16 mouse cellular contexts compared by ENCODE assay signal in the genomic region with DNA sequence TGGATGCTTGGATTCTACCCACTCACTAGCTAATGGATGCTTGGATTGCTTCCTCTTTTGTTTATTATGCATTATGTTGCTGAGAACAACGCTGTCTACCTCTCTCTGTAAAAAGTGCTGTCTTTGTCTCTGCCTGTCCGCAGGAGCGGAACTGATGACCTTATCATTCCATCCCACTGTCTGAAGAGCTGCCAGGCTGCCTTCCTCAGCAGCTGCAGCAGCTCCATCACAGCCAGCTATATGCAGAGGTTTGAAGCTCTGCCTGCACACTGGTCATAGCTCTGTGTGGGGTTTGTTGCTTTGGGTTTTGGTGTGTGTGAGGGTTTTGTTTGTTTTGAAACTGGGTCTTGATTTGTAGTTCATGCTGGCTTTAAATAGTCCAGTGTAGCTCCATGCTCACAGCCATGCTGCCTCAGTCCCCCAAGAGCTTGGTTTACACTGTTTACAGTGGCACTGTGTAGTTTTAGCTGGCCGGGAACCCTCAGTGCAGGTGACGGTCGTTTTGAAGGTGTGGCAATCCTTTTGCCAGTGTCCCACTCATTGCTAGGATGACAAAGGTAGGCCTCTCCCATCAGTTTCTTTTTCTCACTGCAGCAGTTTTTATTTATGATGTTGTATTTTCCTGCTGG. TPM values are rescaled to one million over a fixed set of nuclear protein-coding genes. Genes with fewer than 3 reads are reported as not detected.
DNase-seq lines count a peak whose midpoint lies in the region; ATAC-seq lines count a peak whose summit lies in the region.
"Had no signal": no experiment of that assay in that cellular context is flagged by ENCODE, and none has a peak within 500 bp of the region (broad histone marks: within the 10 kb centered on the region; RNA-seq: fewer than 3 reads in every experiment).

No protein-coding gene starts in this region.

- DNase-seq in kidney, postnatal 36 days = no peak
- DNase-seq in MEL-GATA-1-ER (ENCODE audit: extremely low read depth, low read depth) = peak; percentile 76
- peak; percentile 25 for DNase-seq in hindbrain, embryonic 14.5 days (ENCODE audit: low spot score)
- no peak for DNase-seq in adrenal gland, postnatal 4 days (ENCODE audit: low spot score in 2 of 2)
- DNase-seq in adrenal gland, postnatal 14 days = no peak
- no peak for DNase-seq in adrenal gland, postnatal 25 days
- DNase-seq: cerebellum, postnatal 10 days; kidney, postnatal 4 days had no signal

- H3K4me2 ChIP-seq in kidney, embryonic 14.5 days (replicated peaks; ENCODE audit: low read depth, low read length) = no peak overlapping the region
- H3K4me2 ChIP-seq in hindbrain, embryonic 14.5 days (replicated peaks) = no peak overlapping the region
- H3K4me2 ChIP-seq in midbrain, embryonic 15.5 days = no peak overlapping the region
- H3K4me2 ChIP-seq: embryonic facial prominence, embryonic 13.5 days had no signal

- no peaks in the 10 kb centered on the region for H3K36me3 ChIP-seq in kidney, embryonic 14.5 days (ENCODE audit: control insufficient read depth, insufficient read depth, low read length)
- H3K36me3 ChIP-seq in hindbrain, embryonic 14.5 days (replicated peaks; ENCODE audit: control insufficient read depth, insufficient read depth) = no peaks in the 10 kb centered on the region
- no peaks in the 10 kb centered on the region for H3K36me3 ChIP-seq in midbrain, embryonic 15.5 days (replicated peaks)
- H3K36me3 ChIP-seq: embryonic facial prominence, embryonic 13.5 days; heart, embryonic 10.5 days had no signal

- H3K9me3 ChIP-seq in kidney, embryonic 14.5 days (ENCODE audit: control insufficient read depth, low read length) = no peaks in the 10 kb centered on the region
- H3K9me3 ChIP-seq in hindbrain, embryonic 14.5 days (ENCODE audit: control insufficient read depth, low read length) = no peaks in the 10 kb centered on the region
- H3K9me3 ChIP-seq in midbrain, embryonic 15.5 days = no peaks in the 10 kb centered on the region
- H3K9me3 ChIP-seq: embryonic facial prominence, embryonic 13.5 days; heart, embryonic 10.5 days had no signal

- no peaks in the 10 kb centered on the region for H3K4me1 ChIP-seq in kidney, embryonic 14.5 days (ENCODE audit: control insufficient read depth, insufficient read depth, low read length)
- H3K4me1 ChIP-seq in hindbrain, embryonic 14.5 days (replicated peaks; ENCODE audit: control insufficient read depth, insufficient read depth, low read length) = peaks cover 7% of the 10 kb centered on the region; the same call in 1 of the 2 replicates
- 0 out of 2 replicates have a peak, but pooled peaks cover 6% of the 10 kb centered on the region for H3K4me1 ChIP-seq in midbrain, embryonic 15.5 days
- H3K4me1 ChIP-seq: embryonic facial prominence, embryonic 13.5 days; heart, embryonic 10.5 days had no signal

- H3K27me3 ChIP-seq in kidney, embryonic 14.5 days (ENCODE audit: control insufficient read depth, insufficient read depth, low read length) = no peaks in the 10 kb centered on the region
- H3K27me3 ChIP-seq in hindbrain, embryonic 14.5 days (ENCODE audit: control insufficient read depth, insufficient read depth, low read length) = no peaks in the 10 kb centered on the region
- H3K27me3 ChIP-seq in midbrain, embryonic 15.5 days (replicated peaks) = no peaks in the 10 kb centered on the region
- H3K27me3 ChIP-seq: embryonic facial prominence, embryonic 13.5 days; Patski had no signal

- WGBS in kidney, embryonic 14.5 days = 42% methylated on average over 6 of the region's 6 CpGs
- 37% methylated on average over 6 of the region's 6 CpGs for WGBS in hindbrain, embryonic 14.5 days
- WGBS in midbrain, embryonic 15.5 days = 30% methylated on average over 6 of the region's 6 CpGs

- no peak overlapping the region for H3K27ac ChIP-seq in kidney, embryonic 14.5 days (ENCODE audit: low read depth, low read length)
- H3K27ac ChIP-seq in hindbrain, embryonic 14.5 days = peak overlapping the region; percentile 77
- 0 out of 2 replicates have a peak overlapping the region, but pooled peaks have one; percentile 18 for H3K27ac ChIP-seq in midbrain, embryonic 15.5 days
- H3K27ac ChIP-seq: embryonic facial prominence, embryonic 13.5 days; heart, embryonic 10.5 days had no signal

- H3K9ac ChIP-seq in kidney, embryonic 14.5 days (ENCODE audit: low read depth, low read length) = no peak overlapping the region
- no peak overlapping the region for H3K9ac ChIP-seq in hindbrain, embryonic 14.5 days
- no peak overlapping the region for H3K9ac ChIP-seq in midbrain, embryonic 15.5 days
- H3K9ac ChIP-seq: embryonic facial prominence, embryonic 13.5 days had no signal

- ATAC-seq in kidney, embryonic 14.5 days (ENCODE audit: low FRiP score, low TSS enrichment) = peak; percentile 52; the same call in 1 of the 2 replicates
- peak; percentile 68 for ATAC-seq in hindbrain, embryonic 14.5 days (ENCODE audit: low FRiP score)
- peak; percentile 75 for ATAC-seq in midbrain, embryonic 15.5 days (replicated peaks)
- ATAC-seq: forebrain, embryonic 16.5 days; inflammation-experienced regulatory T-cells, adult 6 months; Patski had no signal

- no peak overlapping the region for H3K4me3 ChIP-seq in kidney, embryonic 14.5 days (ENCODE audit: low read length)
- H3K4me3 ChIP-seq in hindbrain, embryonic 14.5 days (replicated peaks; ENCODE audit: low read length) = no peak overlapping the region
- no peak overlapping the region for H3K4me3 ChIP-seq in midbrain, embryonic 15.5 days
- H3K4me3 ChIP-seq: embryonic facial prominence, embryonic 13.5 days; heart, embryonic 10.5 days had no signal

RNA-seq across cellular contexts. Expression of a gene that starts 10.9 kb away (rescaled TPM):
- polyA plus RNA-seq in kidney, embryonic 14.5 days (2014; fragmentation: Nextera tagmentation; extraction: Ambion mirVana) = 0.93 TPM in 1 of 2 replicates, not detected in the other
- 4.3 and 5.9 TPM in 2 replicates for polyA plus RNA-seq in hindbrain, embryonic 14.5 days (2014; fragmentation: Nextera tagmentation; extraction: Ambion mirVana)
- 4.3 and 4.4 TPM in 2 replicates for polyA plus RNA-seq in midbrain, embryonic 15.5 days (2015; fragmentation: Nextera tagmentation; extraction: Ambion mirVana)
- not detected for total RNA-seq in adrenal gland, postnatal 4 days (2021)
- total RNA-seq in adrenal gland, postnatal 14 days (2021) = not detected in 2 replicates
- 0.52 TPM in 1 of 2 replicates, not detected in the other for total RNA-seq in adrenal gland, postnatal 25 days (2021)
- polyA plus RNA-seq: C2C12; inflammation-experienced regulatory T-cells, adult 6 months; Patski had no signal

RNA-seq across cellular contexts. Expression of a gene that starts 23.9 kb away (rescaled TPM):
- polyA plus RNA-seq in kidney, embryonic 14.5 days (2014; fragmentation: Nextera tagmentation; extraction: Ambion mirVana) = 71.4 and 85.6 TPM in 2 replicates
- polyA plus RNA-seq in hindbrain, embryonic 14.5 days (2014; fragmentation: Nextera tagmentation; extraction: Ambion mirVana) = 47.5 and 51.0 TPM in 2 replicates
- 42.3 and 47.0 TPM in 2 replicates for polyA plus RNA-seq in midbrain, embryonic 15.5 days (2015; fragmentation: Nextera tagmentation; extraction: Ambion mirVana)
- 10 to 100 TPM; 26.2 to 27.2 TPM for total RNA-seq in adrenal gland, postnatal 4 days (2021)
- total RNA-seq in adrenal gland, postnatal 14 days (2021) = 17.7 and 18.2 TPM in 2 replicates
- 13.0 and 18.6 TPM in 2 replicates for total RNA-seq in adrenal gland, postnatal 25 days (2021)

Comparison
In these comparisons a context has a peak if more than half of its experiments do, and no peak if none do; other contexts are left out.
1. DNase-seq: peak in MEL-GATA-1-ER (single experiment) and hindbrain, embryonic 14.5 days (single experiment); none in kidney, postnatal 36 days (0 of 2), adrenal gland, postnatal 4 days (0 of 2), adrenal gland, postnatal 14 days (single experiment) and adrenal gland, postnatal 25 days (single experiment).
2. Peak in every context shown above with its lines, with median percentiles within 50 percentile points of each other: ATAC-seq.